Mouse (Mus musculus) stomach, embryonic 15.5 days (tissue): ENCODE results near the gene Dcaf11. TPM values are rescaled to one million over a fixed set of nuclear protein-coding genes. Genes with fewer than 3 reads are reported as not detected.

Experiments used
- ATAC-seq: fragments of 200-750 bp; cut with Nextera tagmentation; 2 replicates; pipeline ENCODE4 v1.8.0; 2017; ENCODE audit warnings: low read depth, moderate number of reproducible peaks, moderate TSS enrichment; ENCODE audit not compliant: insufficient read depth, low FRiP score
- H3K27ac ChIP-seq: fragments of 300-500 bp; sonication (generic); 2 replicates; pipeline ENCODE4 v1.5.1; 2015; ENCODE audit warnings: mild to moderate bottlenecking, inconsistent platforms
- H3K27me3 ChIP-seq: fragments of 300-500 bp; sonication (generic); replicated peaks from 2 replicates; pipeline ENCODE4 v1.6.1; 2015; ENCODE audit warnings: inconsistent platforms
- H3K36me3 ChIP-seq: fragments of 300-500 bp; sonication (generic); 2 replicates; pipeline ENCODE4 v1.6.1; 2015; ENCODE audit warnings: inconsistent platforms
- H3K4me1 ChIP-seq: fragments of 300-500 bp; sonication (generic); 2 replicates; pipeline ENCODE4 v1.6.1; 2015; ENCODE audit warnings: inconsistent platforms
- H3K4me2 ChIP-seq: fragments of 300-500 bp; sonication (generic); 2 replicates; pipeline ENCODE4 v1.6.1; 2015; ENCODE audit warnings: mild to moderate bottlenecking, inconsistent platforms
- H3K4me3 ChIP-seq: fragments of 300-500 bp; sonication (generic); replicated peaks from 2 replicates; pipeline ENCODE4 v1.5.1; 2015; ENCODE audit warnings: inconsistent platforms
- H3K9ac ChIP-seq: fragments of 300-500 bp; sonication (generic); 2 replicates; pipeline ENCODE4 v1.6.1; 2015; ENCODE audit warnings: inconsistent platforms
- H3K9me3 ChIP-seq: fragments of 300-500 bp; sonication (generic); 2 replicates; pipeline ENCODE4 v1.6.1; 2016; ENCODE audit warnings: inconsistent platforms
- WGBS: fragments of 180-500 bp; shearing (Covaris S2); methylation state at CpG from one replicate; pipeline ENCODE4 v1.1.7; 2015; 5-methylcytosine and 5-hydroxymethylcytosine counted together
- polyA plus RNA-seq: library from polyadenylated mRNA; unstranded; fragments of >200 nt; fragmentation: Nextera tagmentation; extraction: Ambion mirVana; gene quantifications from 2 replicates; pipeline ENCODE4 v1.2.1, GENCODE M21; 2015

Gene Dcaf11
- polyA plus RNA-seq: 63.6 and 75.7 TPM in 2 replicates

DNA sequence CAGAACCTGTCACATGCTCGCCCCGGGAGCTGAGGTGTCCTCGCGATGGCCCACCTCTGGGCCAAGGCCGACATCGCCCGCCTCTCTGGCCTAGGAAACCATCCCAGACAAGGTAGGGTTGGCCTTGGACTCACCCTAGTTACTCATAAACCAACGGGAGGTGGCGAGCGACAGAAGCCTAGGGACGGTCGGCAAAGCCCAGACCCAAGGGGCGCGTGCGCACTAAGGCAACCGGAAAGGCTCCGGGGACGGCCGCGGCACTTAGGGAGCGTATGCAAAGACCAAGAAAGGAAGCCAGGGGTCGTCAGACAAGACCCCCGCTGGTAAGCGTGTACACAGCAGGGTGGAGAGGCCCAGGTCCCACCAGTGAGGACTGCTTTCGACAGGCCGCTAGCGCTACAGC, at the start of gene Dcaf11:
Dcaf11 (plus strand) TSS at position 208 of the 403 bp plus-strand sequence.
- Histone ChIP-seq H3K9ac (peak within 1 kb of the TSS; percentile 49), H3K4me3 (peak within 1 kb of the TSS; percentile 64), H3K27me3 (no peaks in the 10 kb centered on the region), H3K9me3 (no peaks in the 10 kb centered on the region), H3K4me2 (peak within 1 kb of the TSS; percentile 80), H3K36me3 (peaks cover 13% of the 10 kb centered on the region; the same call in 1 of the 2 replicates), H3K4me1 (peaks cover 20% of the 10 kb centered on the region), H3K27ac (peak within 1 kb of the TSS; percentile 98)
- WGBS: under 1% methylated on average over 27 of the region's 27 CpGs
- ATAC-seq: peak; percentile 84

DNA sequence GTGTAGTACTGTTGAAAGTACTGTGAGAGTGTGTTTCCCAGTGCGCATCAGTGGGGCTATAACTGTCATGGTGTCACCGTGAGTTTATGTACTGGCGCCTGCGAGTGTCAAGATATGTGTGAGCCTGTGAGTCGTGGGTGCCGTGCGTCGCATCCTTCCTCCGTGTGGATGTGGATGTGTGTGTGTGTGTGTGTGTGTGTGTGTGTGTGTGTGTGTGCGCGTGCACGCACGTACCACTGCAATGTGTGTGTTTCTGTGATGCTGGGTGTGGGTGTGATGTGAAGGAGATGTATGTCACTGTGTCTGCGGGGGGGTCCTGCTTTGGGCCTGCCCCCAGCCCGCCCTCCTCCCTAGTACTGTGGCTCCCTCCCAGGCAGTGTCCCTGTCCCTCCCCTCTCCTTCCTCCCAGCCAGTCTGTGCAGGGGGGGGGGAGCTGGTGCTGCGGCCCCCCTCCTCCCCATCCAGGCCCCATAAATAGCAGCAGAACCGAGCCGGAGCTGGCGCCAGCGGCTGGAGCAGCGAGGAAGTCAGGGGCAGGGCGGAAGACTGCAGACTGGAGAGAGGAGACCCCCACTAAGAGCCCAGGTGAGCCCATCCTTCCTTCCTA, 49.6 kb upstream of the Dcaf11 start, which contains the start of gene Cpne6:
Cpne6 (plus strand) TSS at position 321 of the 607 bp plus-strand sequence.
- Histone ChIP-seq H3K4me1 (no peaks in the 10 kb centered on the region), H3K4me3 (no peak within 1 kb of the TSS), H3K9me3 (no peaks in the 10 kb centered on the region), H3K36me3 (no peaks in the 10 kb centered on the region), H3K27ac (no peak within 1 kb of the TSS), H3K27me3 (peaks cover 4% of the 10 kb centered on the region; the same call in 1 of the 2 replicates), H3K9ac (no peak within 1 kb of the TSS), H3K4me2 (no peak within 1 kb of the TSS)
- no peak for ATAC-seq
- 72% methylated on average over 22 of the region's 22 CpGs for WGBS

- no peak overlapping the region for H3K27ac ChIP-seq
- no peak for ATAC-seq
- 49% methylated on average over 7 of the region's 7 CpGs for WGBS
- peaks cover 4% of the 10 kb centered on the region; the same call in 1 of the 2 replicates for H3K27me3 ChIP-seq
- no peak overlapping the region for H3K9ac ChIP-seq
- no peaks in the 10 kb centered on the region for H3K4me1 ChIP-seq
- H3K36me3 ChIP-seq: no peaks in the 10 kb centered on the region
- no peak overlapping the region for H3K4me3 ChIP-seq
- no peak overlapping the region for H3K4me2 ChIP-seq
- no peaks in the 10 kb centered on the region for H3K9me3 ChIP-seq
These were observed 48.8 kb upstream of the Dcaf11 start for GRCm38 (mm10) chr14:55511037-55511436.

DNA sequence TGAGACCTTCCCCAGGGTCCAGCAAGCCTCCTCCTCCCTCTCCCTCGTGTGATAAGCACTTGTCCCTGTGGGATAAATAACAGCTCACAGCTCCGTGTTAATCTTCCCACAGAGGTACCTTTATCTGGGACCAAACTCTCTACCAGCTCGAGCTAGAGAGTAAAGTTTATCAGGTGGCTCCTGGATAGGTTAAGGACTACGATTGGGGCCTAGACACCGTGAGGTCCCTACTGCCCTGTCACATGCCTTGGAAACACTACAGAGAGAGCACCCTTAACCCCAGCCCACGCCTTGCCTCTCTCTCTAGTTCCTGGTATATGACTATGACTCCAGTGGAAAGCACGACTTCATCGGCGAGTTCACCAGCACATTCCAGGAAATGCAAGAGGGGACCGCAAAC, 45.9 kb upstream of the Dcaf11 start:
- Histone ChIP-seq H3K4me2 (no peak overlapping the region), H3K27ac (no peak overlapping the region), H3K4me1 (no peaks in the 10 kb centered on the region), H3K4me3 (no peak overlapping the region), H3K27me3 (peaks cover 5% of the 10 kb centered on the region; the same call in 1 of the 2 replicates), H3K36me3 (no peaks in the 10 kb centered on the region), H3K9ac (no peak overlapping the region), H3K9me3 (no peaks in the 10 kb centered on the region)
- WGBS: 50% methylated on average over 10 of the region's 10 CpGs
- no peak for ATAC-seq

- Histone ChIP-seq H3K27ac (no peak overlapping the region), H3K4me2 (no peak overlapping the region), H3K4me1 (0 out of 2 replicates have a peak, but pooled peaks cover 7% of the 10 kb centered on the region), H3K9ac (no peak overlapping the region), H3K9me3 (no peaks in the 10 kb centered on the region), H3K27me3 (peaks cover 20% of the 10 kb centered on the region), H3K4me3 (no peak overlapping the region), H3K36me3 (no peaks in the 10 kb centered on the region)
- 86% methylated on average over 4 of the region's 4 CpGs for WGBS
- no peak for ATAC-seq
These were observed 44.0 kb upstream of the Dcaf11 start for GRCm38 (mm10) chr14:55515846-55516245.

DNA sequence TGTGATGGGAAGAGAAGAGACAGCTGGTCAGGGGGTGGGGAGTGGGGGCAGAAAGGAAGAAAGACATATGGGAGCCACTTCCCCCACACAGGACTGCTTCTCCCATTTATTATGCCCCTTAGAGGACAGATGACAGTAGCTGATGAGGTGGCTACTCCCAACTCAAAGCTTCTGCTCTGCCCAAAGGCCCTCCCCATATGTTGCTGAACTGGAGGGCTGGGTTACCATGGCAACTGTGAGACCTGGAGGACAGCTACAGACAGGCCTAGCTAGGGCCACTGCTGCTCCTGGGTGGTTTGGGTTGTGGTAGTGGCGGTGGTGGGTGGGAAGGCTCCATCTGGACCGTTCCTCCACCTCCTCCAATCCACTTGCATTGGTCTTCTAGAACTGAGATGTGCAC, 40.9 kb upstream of the Dcaf11 start:
- Histone ChIP-seq H3K4me3 (no peak overlapping the region), H3K27ac (no peak overlapping the region), H3K36me3 (no peaks in the 10 kb centered on the region), H3K4me2 (no peak overlapping the region), H3K27me3 (peaks cover 43% of the 10 kb centered on the region), H3K4me1 (0 out of 2 replicates have a peak, but pooled peaks cover 9% of the 10 kb centered on the region), H3K9ac (no peak overlapping the region), H3K9me3 (no peaks in the 10 kb centered on the region)
- WGBS: 56% methylated on average over 2 of the region's 2 CpGs
- no peak for ATAC-seq

- H3K27ac ChIP-seq: no peak overlapping the region
- no peaks in the 10 kb centered on the region for H3K9me3 ChIP-seq
- ATAC-seq: no peak
- 64% methylated on average over 4 of the region's 4 CpGs for WGBS
- no peak overlapping the region for H3K4me2 ChIP-seq
- no peaks in the 10 kb centered on the region for H3K36me3 ChIP-seq
- H3K27me3 ChIP-seq: peaks cover 44% of the 10 kb centered on the region
- no peak overlapping the region for H3K9ac ChIP-seq
- H3K4me1 ChIP-seq: 0 out of 2 replicates have a peak, but pooled peaks cover 9% of the 10 kb centered on the region
- no peak overlapping the region for H3K4me3 ChIP-seq
These were observed 40.2 kb upstream of the Dcaf11 start for GRCm38 (mm10) chr14:55519604-55520003.

GRCm38 (mm10) chr14:55520451-55521361, 39.1 kb upstream of the Dcaf11 start:
- no peak overlapping the region for H3K27ac ChIP-seq
- 0 out of 2 replicates have a peak, but pooled peaks cover 9% of the 10 kb centered on the region for H3K4me1 ChIP-seq
- no peaks in the 10 kb centered on the region for H3K36me3 ChIP-seq
- no peak overlapping the region for H3K9ac ChIP-seq
- H3K9me3 ChIP-seq: no peaks in the 10 kb centered on the region
- H3K4me2 ChIP-seq: peak overlapping the region; percentile 94
- no peak for ATAC-seq
- H3K27me3 ChIP-seq: peaks cover 45% of the 10 kb centered on the region
- peak overlapping the region; percentile 48 for H3K4me3 ChIP-seq
- WGBS: 1% methylated on average over 61 of the region's 61 CpGs

DNA sequence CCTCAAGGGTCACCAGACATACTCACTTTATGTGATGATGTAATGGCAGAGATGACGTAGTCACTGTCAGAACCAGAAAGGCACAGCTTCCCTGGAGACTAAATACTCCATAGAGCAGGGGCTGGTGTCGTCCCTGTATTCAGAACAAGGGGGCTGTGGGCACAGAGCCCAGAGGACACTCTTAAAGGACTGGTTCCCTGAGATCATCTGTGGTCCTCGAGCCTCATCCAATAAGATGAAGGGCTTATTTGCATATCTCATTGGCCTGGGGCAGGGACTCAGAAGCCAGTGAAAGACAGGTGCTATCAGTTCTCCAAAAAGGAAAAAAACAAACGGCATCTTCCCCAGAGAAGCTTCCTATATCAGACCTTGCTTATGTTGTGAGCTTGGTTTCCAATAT, 35.7 kb upstream of the Dcaf11 start:
- Histone ChIP-seq H3K27ac (no peak overlapping the region), H3K36me3 (no peaks in the 10 kb centered on the region), H3K4me3 (no peak overlapping the region), H3K9me3 (no peaks in the 10 kb centered on the region), H3K4me2 (no peak overlapping the region), H3K27me3 (peaks cover 43% of the 10 kb centered on the region), H3K4me1 (0 out of 2 replicates have a peak, but pooled peaks cover 9% of the 10 kb centered on the region), H3K9ac (no peak overlapping the region)
- 44% methylated on average over 4 of the region's 4 CpGs for WGBS
- no peak for ATAC-seq

GRCm38 (mm10) chr14:55524785-55525184, 35.0 kb upstream of the Dcaf11 start, which contains the start of gene Nrl:
Nrl (minus strand) TSS chr14:55524981.
- Histone ChIP-seq H3K9me3 (no peaks in the 10 kb centered on the region), H3K27me3 (peaks cover 38% of the 10 kb centered on the region), H3K4me2 (no peak within 1 kb of the TSS), H3K4me1 (0 out of 2 replicates have a peak, but pooled peaks cover 9% of the 10 kb centered on the region), H3K9ac (no peak within 1 kb of the TSS), H3K27ac (no peak within 1 kb of the TSS), H3K36me3 (no peaks in the 10 kb centered on the region), H3K4me3 (no peak within 1 kb of the TSS)
- no peak for ATAC-seq
- WGBS: 18% methylated on average over 8 of the region's 8 CpGs

- no peak overlapping the region for H3K27ac ChIP-seq
- no peak for ATAC-seq
- peaks cover 23% of the 10 kb centered on the region for H3K27me3 ChIP-seq
- no peak overlapping the region for H3K4me2 ChIP-seq
- no peaks in the 10 kb centered on the region for H3K4me1 ChIP-seq
- 66% methylated on average over 2 of the region's 2 CpGs for WGBS
- H3K4me3 ChIP-seq: no peak overlapping the region
- no peak overlapping the region for H3K9ac ChIP-seq
- H3K9me3 ChIP-seq: no peaks in the 10 kb centered on the region
- H3K36me3 ChIP-seq: no peaks in the 10 kb centered on the region
These were observed 33.1 kb upstream of the Dcaf11 start for GRCm38 (mm10) chr14:55526674-55527073.

- WGBS: 24% methylated on average over 3 of the region's 3 CpGs
- Histone ChIP-seq H3K9ac (no peak overlapping the region), H3K27me3 (peaks cover 12% of the 10 kb centered on the region; the same call in 1 of the 2 replicates), H3K36me3 (no peaks in the 10 kb centered on the region), H3K9me3 (no peaks in the 10 kb centered on the region), H3K4me1 (no peaks in the 10 kb centered on the region), H3K27ac (no peak overlapping the region), H3K4me2 (no peak overlapping the region), H3K4me3 (no peak overlapping the region)
- no peak for ATAC-seq
These were observed 31.9 kb upstream of the Dcaf11 start for GRCm38 (mm10) chr14:55527940-55528339.
